15 mouse cellular contexts compared by ENCODE assay signal in the genomic region with DNA sequence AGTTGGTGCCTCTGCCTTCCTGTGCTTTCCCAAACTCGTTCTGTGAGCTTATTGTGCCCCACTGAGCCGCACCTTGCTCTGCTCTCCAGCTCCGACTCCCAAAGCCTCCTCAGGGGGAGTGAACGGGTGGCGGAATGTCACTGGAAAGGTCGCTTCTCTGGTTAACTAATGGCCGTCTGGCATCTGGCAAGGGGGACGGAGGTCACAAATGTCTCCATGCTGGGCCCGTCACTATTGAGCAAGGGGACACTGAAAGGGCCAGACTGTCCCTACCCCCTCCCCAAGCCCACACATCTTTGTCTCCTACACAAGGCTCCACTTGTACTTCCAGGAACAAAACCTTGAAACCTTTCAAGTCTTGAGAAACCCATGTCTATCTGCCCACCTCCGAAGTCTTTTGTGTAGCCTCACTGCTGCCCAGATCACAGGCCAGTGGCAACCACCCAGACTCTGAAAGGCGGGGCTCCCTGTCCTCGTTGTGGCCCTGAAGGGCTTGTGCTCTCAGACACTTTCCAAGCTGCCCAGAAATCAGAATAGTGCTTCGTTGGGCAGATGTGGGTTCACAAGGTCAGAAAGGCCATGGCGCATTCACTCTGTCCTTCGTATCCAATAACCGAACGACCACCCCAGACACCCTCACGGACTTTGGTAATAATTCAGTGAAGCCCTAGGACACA.
DNase-seq lines count a peak whose midpoint lies in the region; ATAC-seq and TF ChIP-seq lines count a peak whose summit lies in the region.
"Had no signal": no experiment of that assay in that cellular context is flagged by ENCODE, and none has a peak within 500 bp of the region (broad histone marks: within the 10 kb centered on the region; RNA-seq: fewer than 3 reads in every experiment).

No protein-coding gene starts in this region.

- ATAC-seq in hindbrain, embryonic 14.5 days (ENCODE audit: low FRiP score) = no peak
- peak; percentile 58; the same call in 1 of the 2 replicates for ATAC-seq in limb, embryonic 11.5 days (ENCODE audit: insufficient number of reproducible peaks, low FRiP score, low TSS enrichment, low read depth)
- no peak for ATAC-seq in lung, postnatal 0 days
- ATAC-seq: activated CD4-positive, CD25-positive, alpha-beta regulatory T cell, adult 4 months had no signal

- no peaks in the 10 kb centered on the region for H3K9me3 ChIP-seq in hindbrain, embryonic 10.5 days
- no peaks in the 10 kb centered on the region for H3K9me3 ChIP-seq in hindbrain, embryonic 14.5 days (ENCODE audit: control insufficient read depth, low read length)
- H3K9me3 ChIP-seq in limb, embryonic 11.5 days (ENCODE audit: control insufficient read depth, low read length) = no peaks in the 10 kb centered on the region
- no peaks in the 10 kb centered on the region for H3K9me3 ChIP-seq in heart, embryonic 10.5 days
- H3K9me3 ChIP-seq in lung, postnatal 0 days (ENCODE audit: low read length) = no peaks in the 10 kb centered on the region

- no peak overlapping the region for H3K4me2 ChIP-seq in hindbrain, embryonic 14.5 days (replicated peaks)
- H3K4me2 ChIP-seq in limb, embryonic 11.5 days (ENCODE audit: low read depth, severe bottlenecking) = peak overlapping the region; percentile 14; the same call in 1 of the 2 replicates
- no peak overlapping the region for H3K4me2 ChIP-seq in lung, postnatal 0 days (replicated peaks; ENCODE audit: low read depth, low read length)
- H3K4me2 ChIP-seq: heart, embryonic 11.5 days had no signal

- H3K36me3 ChIP-seq in hindbrain, embryonic 10.5 days = no peaks in the 10 kb centered on the region
- no peaks in the 10 kb centered on the region for H3K36me3 ChIP-seq in hindbrain, embryonic 14.5 days (replicated peaks; ENCODE audit: control insufficient read depth, insufficient read depth)
- H3K36me3 ChIP-seq in limb, embryonic 11.5 days (ENCODE audit: control insufficient read depth, insufficient read depth, low read length) = no peaks in the 10 kb centered on the region
- no peaks in the 10 kb centered on the region for H3K36me3 ChIP-seq in heart, embryonic 10.5 days
- H3K36me3 ChIP-seq in lung, postnatal 0 days (ENCODE audit: insufficient read depth, low read length) = no peaks in the 10 kb centered on the region
- H3K36me3 ChIP-seq: G1E had no signal

- H3K27ac ChIP-seq in hindbrain, embryonic 10.5 days = peak overlapping the region; percentile 83
- H3K27ac ChIP-seq in hindbrain, embryonic 14.5 days = no peak overlapping the region
- no peak overlapping the region for H3K27ac ChIP-seq in limb, embryonic 11.5 days (replicated peaks; ENCODE audit: low read depth, low read length)
- no peak overlapping the region for H3K27ac ChIP-seq in heart, embryonic 10.5 days
- H3K27ac ChIP-seq in lung, postnatal 0 days (ENCODE audit: low read length) = no peak overlapping the region
- H3K27ac ChIP-seq: left cerebral cortex, adult 2 months had no signal

- H3K4me1 ChIP-seq in hindbrain, embryonic 10.5 days (replicated peaks) = peaks cover 43% of the 10 kb centered on the region
- H3K4me1 ChIP-seq in hindbrain, embryonic 14.5 days (replicated peaks; ENCODE audit: control insufficient read depth, insufficient read depth, low read length) = peaks cover 14% of the 10 kb centered on the region; the same call in 1 of the 2 replicates
- H3K4me1 ChIP-seq in limb, embryonic 11.5 days (ENCODE audit: control insufficient read depth, insufficient read depth, low read length) = peaks cover 20% of the 10 kb centered on the region
- H3K4me1 ChIP-seq in heart, embryonic 10.5 days = peaks cover 13% of the 10 kb centered on the region
- H3K4me1 ChIP-seq in lung, postnatal 0 days (ENCODE audit: insufficient read depth, low read depth, low read length) = no peaks in the 10 kb centered on the region

- no peak overlapping the region for H3K9ac ChIP-seq in hindbrain, embryonic 14.5 days
- H3K9ac ChIP-seq in limb, embryonic 11.5 days (ENCODE audit: low read length) = no peak overlapping the region
- H3K9ac ChIP-seq in lung, postnatal 0 days (replicated peaks; ENCODE audit: low read depth) = no peak overlapping the region

- TF ChIP-seq EP300 in lung, postnatal 0 days (IDR thresholded peaks at IDR 0.05) = no peak

- H3K4me3 ChIP-seq in hindbrain, embryonic 10.5 days = peak overlapping the region; percentile 32
- no peak overlapping the region for H3K4me3 ChIP-seq in hindbrain, embryonic 14.5 days (replicated peaks; ENCODE audit: low read length)
- H3K4me3 ChIP-seq in limb, embryonic 11.5 days (ENCODE audit: low read depth, low read length) = no peak overlapping the region
- no peak overlapping the region for H3K4me3 ChIP-seq in heart, embryonic 10.5 days
- no peak overlapping the region for H3K4me3 ChIP-seq in lung, postnatal 0 days (ENCODE audit: low read depth, low read length)
- H3K4me3 ChIP-seq: left cerebral cortex, adult 2 months had no signal

- peaks cover 12% of the 10 kb centered on the region for H3K27me3 ChIP-seq in hindbrain, embryonic 10.5 days (ENCODE audit: insufficient read depth, poor library complexity, severe bottlenecking)
- H3K27me3 ChIP-seq in hindbrain, embryonic 14.5 days (ENCODE audit: control insufficient read depth, insufficient read depth, low read length) = no peaks in the 10 kb centered on the region
- H3K27me3 ChIP-seq in limb, embryonic 11.5 days (ENCODE audit: control insufficient read depth, insufficient read depth, low read length) = no peaks in the 10 kb centered on the region
- H3K27me3 ChIP-seq in heart, embryonic 10.5 days (ENCODE audit: insufficient read depth, poor library complexity, severe bottlenecking) = peaks cover 7% of the 10 kb centered on the region; the same call in 1 of the 2 replicates
- no peaks in the 10 kb centered on the region for H3K27me3 ChIP-seq in lung, postnatal 0 days (replicated peaks; ENCODE audit: insufficient read depth, low read length)

- WGBS in hindbrain, embryonic 10.5 days = 8% methylated on average over 18 of the region's 18 CpGs
- WGBS in hindbrain, embryonic 14.5 days = 11% methylated on average over 18 of the region's 18 CpGs
- WGBS in limb, embryonic 11.5 days = 8% methylated on average over 18 of the region's 18 CpGs
- 39% methylated on average over 18 of the region's 18 CpGs for WGBS in heart, embryonic 10.5 days
- 49% methylated on average over 18 of the region's 18 CpGs for WGBS in lung, postnatal 0 days

- no peak for TF ChIP-seq CTCF in lung, postnatal 0 days (IDR thresholded peaks at IDR 0.05)

- DNase-seq in hindbrain, embryonic 10.5 days (ENCODE audit: low spot score) = peak; percentile 81
- DNase-seq in hindbrain, embryonic 14.5 days (ENCODE audit: low spot score) = no peak
- DNase-seq in R1 (ENCODE audit: low read depth, low spot score) = peak; percentile 2
- peak; percentile 75 for DNase-seq in embryo, embryonic 9.5 days (ENCODE audit: extremely low spot score)
- DNase-seq in limb, embryonic 11.5 days (ENCODE audit: low spot score) = peak; percentile 41
- DNase-seq in lung, postnatal 36 days = no peak
- no peak for DNase-seq in heart, embryonic 10.5 days (ENCODE audit: low spot score)
- no peak for DNase-seq in lung, postnatal 0 days (ENCODE audit: low spot score)
- DNase-seq: cerebellum, adult 8-10 months; kidney, postnatal 25 days; lung, postnatal 10 days had no signal

Comparison
In these comparisons a context has a peak if more than half of its experiments do, and no peak if none do; other contexts are left out.
1. DNase-seq: peak in hindbrain, embryonic 10.5 days (single experiment), R1 (single experiment), embryo, embryonic 9.5 days (single experiment) and limb, embryonic 11.5 days (single experiment); none in hindbrain, embryonic 14.5 days (single experiment), lung, postnatal 36 days (single experiment), heart, embryonic 10.5 days (single experiment) and lung, postnatal 0 days (single experiment).